In genomic region chr16:56076121-56076869, GRCm38 (mm10) we compare ENCODE assay signal across 8 mouse cellular contexts. TPM values are rescaled to one million over a fixed set of nuclear protein-coding genes. Genes with fewer than 3 reads are reported as not detected.
DNase-seq lines count a peak whose midpoint lies in the region; ATAC-seq lines count a peak whose summit lies in the region.

No protein-coding gene starts in this region.

- intact Hi-C loops in gastrocnemius, postnatal 36 days (cut with DNase I) = no loop called here

- peak overlapping the region; percentile 77 for H3K4me3 ChIP-seq in lung, embryonic 15.5 days
- H3K4me3 ChIP-seq in heart, embryonic 13.5 days = peak overlapping the region; percentile 88
- H3K4me3 ChIP-seq in liver, embryonic 12.5 days = peak overlapping the region; percentile 88

- peak overlapping the region; percentile 95 for H3K27ac ChIP-seq in lung, embryonic 15.5 days
- H3K27ac ChIP-seq in heart, embryonic 13.5 days (replicated peaks) = peak overlapping the region; percentile 93
- H3K27ac ChIP-seq in liver, embryonic 12.5 days = peak overlapping the region; percentile 97

- peak overlapping the region; percentile 51 for H3K4me2 ChIP-seq in lung, embryonic 15.5 days
- H3K4me2 ChIP-seq in heart, embryonic 13.5 days = peak overlapping the region; percentile 70
- peak overlapping the region; percentile 72 for H3K4me2 ChIP-seq in liver, embryonic 12.5 days

- H3K27me3 ChIP-seq in lung, embryonic 15.5 days = no peaks in the 10 kb centered on the region
- no peaks in the 10 kb centered on the region for H3K27me3 ChIP-seq in heart, embryonic 13.5 days (replicated peaks)
- no peaks in the 10 kb centered on the region for H3K27me3 ChIP-seq in liver, embryonic 12.5 days (replicated peaks)

- peak overlapping the region; percentile 70 for H3K9ac ChIP-seq in lung, embryonic 15.5 days
- peak overlapping the region; percentile 92 for H3K9ac ChIP-seq in heart, embryonic 13.5 days
- H3K9ac ChIP-seq in liver, embryonic 12.5 days = peak overlapping the region; percentile 91

- ATAC-seq in lung, embryonic 15.5 days (ENCODE audit: borderline replicate concordance, extremely low read depth, low FRiP score, low TSS enrichment) = no peak
- ATAC-seq in heart, embryonic 13.5 days (ENCODE audit: extremely low read depth, insufficient number of reproducible peaks, low FRiP score, low TSS enrichment) = no peak
- ATAC-seq in liver, embryonic 12.5 days = no peak

- H3K9me3 ChIP-seq in lung, embryonic 15.5 days = no peaks in the 10 kb centered on the region
- no peaks in the 10 kb centered on the region for H3K9me3 ChIP-seq in heart, embryonic 13.5 days
- H3K9me3 ChIP-seq in liver, embryonic 12.5 days (replicated peaks) = no peaks in the 10 kb centered on the region

- no peaks in the 10 kb centered on the region for H3K36me3 ChIP-seq in lung, embryonic 15.5 days
- H3K36me3 ChIP-seq in heart, embryonic 13.5 days = peaks cover 6% of the 10 kb centered on the region; the same call in 1 of the 2 replicates
- H3K36me3 ChIP-seq in liver, embryonic 12.5 days = peaks cover 8% of the 10 kb centered on the region

- DNase-seq in lung, postnatal 14 days = no peak
- DNase-seq in cerebellum, adult 18-20 months = peak; percentile 32 to 37
- DNase-seq in spleen, adult 12 weeks (ENCODE audit: low spot score) = no peak
- DNase-seq in gastrocnemius, postnatal 36 days = no peak
- no peak for DNase-seq in adrenal gland, adult 2 months

- peaks cover 8% of the 10 kb centered on the region for H3K4me1 ChIP-seq in lung, embryonic 15.5 days
- H3K4me1 ChIP-seq in heart, embryonic 13.5 days = peaks cover 14% of the 10 kb centered on the region
- H3K4me1 ChIP-seq in liver, embryonic 12.5 days = peaks cover 55% of the 10 kb centered on the region

- WGBS in lung, embryonic 15.5 days = 11% methylated on average over 11 of the region's 11 CpGs
- 13% methylated on average over 11 of the region's 11 CpGs for WGBS in heart, embryonic 13.5 days
- WGBS in liver, embryonic 12.5 days (ENCODE audit: insufficient replicate concordance) = 13% methylated on average over 11 of the region's 11 CpGs

RNA-seq across cellular contexts. Expression of gene Senp7, which starts 28.2 kb away (rescaled TPM):
- 26.2 and 27.0 TPM in 2 replicates for polyA plus RNA-seq in lung, embryonic 15.5 days (2015; fragmentation: Nextera tagmentation; extraction: Ambion mirVana)
- polyA plus RNA-seq in heart, embryonic 13.5 days (2015; fragmentation: Nextera tagmentation; extraction: Ambion mirVana) = 18.9 and 19.0 TPM in 2 replicates
- 21.0 and 22.9 TPM in 2 replicates for polyA plus RNA-seq in liver, embryonic 12.5 days (2016; fragmentation: Nextera tagmentation; extraction: Ambion mirVana)
- total RNA-seq in gastrocnemius, postnatal 36 days (2021) = 10 to 100 TPM; 10.4 to 11.3 TPM
- 10 to 100 TPM; 20.5 to 20.8 TPM for total RNA-seq in adrenal gland, adult 2 months (2021)
- 0.41 and 0.49 TPM in 2 replicates for polyA plus RNA-seq in adrenal gland, adult 2 months (2012; rRNA removed)

RNA-seq across cellular contexts. Expression of gene Trmt10c, which starts 38.7 kb away (rescaled TPM):
- polyA plus RNA-seq in lung, embryonic 15.5 days (2015; fragmentation: Nextera tagmentation; extraction: Ambion mirVana) = 25.4 TPM in 2 replicates
- polyA plus RNA-seq in heart, embryonic 13.5 days (2015; fragmentation: Nextera tagmentation; extraction: Ambion mirVana) = 18.2 and 18.8 TPM in 2 replicates
- polyA plus RNA-seq in liver, embryonic 12.5 days (2016; fragmentation: Nextera tagmentation; extraction: Ambion mirVana) = 23.1 and 24.1 TPM in 2 replicates
- 1 to 10 TPM; 7.3 to 9.9 TPM for total RNA-seq in gastrocnemius, postnatal 36 days (2021)
- total RNA-seq in adrenal gland, adult 2 months (2021) = 10 to 100 TPM; 19.2 to 22.3 TPM
- 8.7 and 8.9 TPM in 2 replicates for polyA plus RNA-seq in adrenal gland, adult 2 months (2012; rRNA removed)

RNA-seq across cellular contexts. Expression of gene Pcnp, which starts 46.8 kb away (rescaled TPM):
- polyA plus RNA-seq in lung, embryonic 15.5 days (2015; fragmentation: Nextera tagmentation; extraction: Ambion mirVana) = 233 and 240 TPM in 2 replicates
- 144 and 158 TPM in 2 replicates for polyA plus RNA-seq in heart, embryonic 13.5 days (2015; fragmentation: Nextera tagmentation; extraction: Ambion mirVana)
- polyA plus RNA-seq in liver, embryonic 12.5 days (2016; fragmentation: Nextera tagmentation; extraction: Ambion mirVana) = 140 and 142 TPM in 2 replicates
- total RNA-seq in gastrocnemius, postnatal 36 days (2021) = 10 to 100 TPM; 44.4 to 51.0 TPM
- 100 to 1,000 TPM; 100 to 110 TPM for total RNA-seq in adrenal gland, adult 2 months (2021)
- polyA plus RNA-seq in adrenal gland, adult 2 months (2012; rRNA removed) = 2.9 and 3.2 TPM in 2 replicates

Comparison
In these comparisons a context has a peak if more than half of its experiments do, and no peak if none do; other contexts are left out.
1. DNase-seq: peak in cerebellum, adult 18-20 months (2 of 2); none in lung, postnatal 14 days (single experiment), spleen, adult 12 weeks (single experiment), gastrocnemius, postnatal 36 days (0 of 2) and adrenal gland, adult 2 months (single experiment).
2. RNA of gene Senp7, which starts 28.2 kb away (polyA plus RNA-seq): 26.2 to 27.0 TPM in lung, embryonic 15.5 days, 21.0 to 22.9 TPM in liver, embryonic 12.5 days and 18.9 to 19.0 TPM in heart, embryonic 13.5 days; 0.41 to 0.49 TPM in adrenal gland, adult 2 months; every median in the first group is over 10 times any median in the second.
3. RNA of gene Pcnp, which starts 46.8 kb away (polyA plus RNA-seq): 233 to 240 TPM in lung, embryonic 15.5 days, 144 to 158 TPM in heart, embryonic 13.5 days and 140 to 142 TPM in liver, embryonic 12.5 days; 2.9 to 3.2 TPM in adrenal gland, adult 2 months; every median in the first group is over 10 times any median in the second.
4. Peak in every context shown above with its lines, with median percentiles within 50 percentile points of each other: H3K27ac ChIP-seq, H3K4me2 ChIP-seq, H3K4me3 ChIP-seq and H3K9ac ChIP-seq.